Mouse (Mus musculus): ENCODE results near the gene Cyp39a1.

DNA sequence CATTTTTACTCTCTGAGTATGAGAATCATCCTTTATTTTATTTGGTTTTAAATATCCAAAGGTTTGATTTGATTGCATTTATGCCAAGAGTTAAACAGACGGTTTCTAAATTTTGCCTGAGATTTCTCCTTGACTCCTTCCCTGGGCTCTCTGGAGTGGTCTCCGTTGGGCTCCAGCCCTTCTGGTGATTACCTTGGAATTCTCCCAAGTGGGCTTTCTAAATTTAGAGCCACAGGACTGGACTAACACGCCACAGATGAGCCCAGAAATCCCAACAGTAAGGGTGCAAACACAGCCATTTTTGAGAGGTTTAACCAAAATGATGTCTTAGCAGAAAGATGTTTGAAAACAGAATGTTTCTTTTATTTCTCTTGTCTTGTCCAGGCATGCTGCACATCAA lies 47.0 kb downstream of the Cyp39a1 start:
- no peak for TF ChIP-seq CTCF (IDR thresholded peaks at IDR 0.05; ENCODE audit: low read depth, low read length)
- TF ChIP-seq POLR2A (IDR thresholded peaks at IDR 0.05; ENCODE audit: borderline replicate concordance, low read depth, low read length): no peak
